Mouse (Mus musculus) kidney, adult 10 weeks (tissue): ENCODE measurements around the gene Ippk. TPM values are rescaled to one million over a fixed set of nuclear protein-coding genes. Genes with fewer than 3 reads are reported as not detected.

ENCODE experiments used
- polyA plus RNA-seq: library from polyadenylated mRNA; stranded (reverse); fragments of 350-450 nt; fragmentation: Illumina TruSeq; extraction: RNeasy Lipid Tissue Mini Kit (QIAGEN cat#74804); gene quantifications from one replicate; pipeline ENCODE4 v1.2.3, GENCODE M21; 2014; ENCODE audit warnings: low read depth, low replicate concordance

Ippk gene
- 8.3 TPM for polyA plus RNA-seq

GRCm38 (mm10) chr13:49420754-49421605 is at the start of gene Ippk:
Gene Ippk, plus strand, starts transcription at chr13:49421249.

DNA sequence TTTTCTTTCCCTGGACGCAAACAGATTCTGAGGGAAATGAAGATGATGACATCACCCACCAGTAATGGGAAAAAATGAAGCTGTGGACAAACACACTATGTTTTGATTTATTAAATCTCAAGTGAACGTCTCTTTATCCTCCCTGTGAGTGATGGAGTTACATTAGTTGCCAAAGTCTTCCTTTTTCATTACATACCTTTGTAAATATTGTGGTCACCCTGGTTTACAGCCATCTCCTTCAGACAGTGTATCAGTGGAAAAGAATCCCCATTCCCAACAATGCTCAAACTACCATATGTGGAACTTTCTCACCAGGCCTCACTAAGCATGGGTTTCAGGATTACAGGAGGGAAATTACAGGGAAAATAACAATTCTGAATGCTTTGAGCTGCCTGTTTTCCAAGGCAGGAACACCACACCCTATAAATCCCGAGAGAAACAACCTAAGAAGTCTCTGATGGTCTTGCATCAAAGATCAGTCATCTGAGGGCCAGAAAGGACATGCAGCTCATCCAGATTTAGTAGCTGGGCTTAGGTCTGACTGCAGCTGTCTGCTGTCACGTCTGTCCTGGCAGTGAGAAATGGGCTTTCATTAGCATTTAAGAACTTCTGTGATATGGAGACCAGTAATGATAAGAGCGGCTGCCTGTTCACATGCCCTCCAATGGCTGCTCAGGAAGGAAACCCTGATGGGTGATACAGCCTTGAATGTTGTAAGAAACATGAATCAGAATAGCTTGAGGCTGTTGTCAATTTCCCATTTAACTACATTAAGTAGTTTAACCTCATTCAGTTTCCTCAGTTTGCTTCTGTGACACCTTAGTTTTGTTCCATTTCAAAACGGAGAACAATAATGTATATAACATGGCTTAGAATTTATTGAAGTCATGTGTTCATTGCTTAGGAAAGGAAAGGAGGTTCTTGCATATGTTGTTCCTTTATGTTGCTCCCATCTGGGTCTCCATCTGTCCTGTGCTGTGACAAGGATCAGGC is 71.6 kb downstream of the Ippk start, which contains the start of gene Tes3-ps:
TSS of gene Tes3-ps (plus strand) at position 943 of the 993 bp plus-strand sequence.

GRCm38 (mm10) chr13:49504510-49504909 is 83.5 kb downstream of the Ippk start, which contains the start of gene Ecm2:
Gene Ecm2, plus strand, starts transcription at chr13:49504810.

Other genes starting within 250 kb of the Ippk start
- gene Ninj1, start 233.8 kb upstream of the Ippk start, polyA plus RNA-seq, result 0.44 TPM
- gene Card19, start 205.2 kb upstream of the Ippk start, polyA plus RNA-seq, result not detected
- gene Susd3, start 172.5 kb upstream of the Ippk start, polyA plus RNA-seq, result 3.5 TPM
- gene Fgd3, start 100.9 kb upstream of the Ippk start, polyA plus RNA-seq, result 1.1 TPM
- 17.2 TPM for gene Bicd2, start 79.7 kb upstream of the Ippk start, polyA plus RNA-seq
- gene Tes3-ps, start 72.1 kb downstream of the Ippk start, polyA plus RNA-seq, result 0.69 TPM
- 15.8 TPM for gene Ecm2, start 83.6 kb downstream of the Ippk start, polyA plus RNA-seq
- 20.7 TPM for gene Aspn, start 123.2 kb downstream of the Ippk start, polyA plus RNA-seq
- 17.9 TPM for gene Omd, start 161.2 kb downstream of the Ippk start, polyA plus RNA-seq
- gene Ogn, start 186.8 kb downstream of the Ippk start, polyA plus RNA-seq, result 183 TPM
- 2.6 TPM for gene Cenpp, start 231.5 kb downstream of the Ippk start, polyA plus RNA-seq
- gene Nol8, start 231.8 kb downstream of the Ippk start, polyA plus RNA-seq, result 38.7 TPM